Mouse (Mus musculus) gastrocnemius, postnatal 14 days (tissue): ENCODE results near the gene Mmp17. TPM values are rescaled to one million over a fixed set of nuclear protein-coding genes. Genes with fewer than 3 reads are reported as not detected.
"Not testable (repeated sequence)": the region's sequence is repeated elsewhere in the genome, so short reads cannot be mapped to it uniquely, and the experiment has no call there.

Experiments used
- DNase-seq: peaks from one replicate; pipeline ENCODE4 v3.0.0; 2021; ENCODE audit warnings: mixed read lengths
- intact Hi-C: fragments of 180-260 bp; cut with DNase I; formaldehyde crosslinking; loops from one replicate; pipeline ENCODE4 v1.15.1; 2025; ENCODE audit warnings: low total_unique reads
- total RNA-seq, 2 experiments: library from RNA; stranded (reverse); gene quantifications; 2 replicates each; pipeline ENCODE4 v1.2.3; 2021

Gene Mmp17
- total RNA-seq, 2 experiments from 2014 or later: 0.86 to 1.2 TPM

DNA sequence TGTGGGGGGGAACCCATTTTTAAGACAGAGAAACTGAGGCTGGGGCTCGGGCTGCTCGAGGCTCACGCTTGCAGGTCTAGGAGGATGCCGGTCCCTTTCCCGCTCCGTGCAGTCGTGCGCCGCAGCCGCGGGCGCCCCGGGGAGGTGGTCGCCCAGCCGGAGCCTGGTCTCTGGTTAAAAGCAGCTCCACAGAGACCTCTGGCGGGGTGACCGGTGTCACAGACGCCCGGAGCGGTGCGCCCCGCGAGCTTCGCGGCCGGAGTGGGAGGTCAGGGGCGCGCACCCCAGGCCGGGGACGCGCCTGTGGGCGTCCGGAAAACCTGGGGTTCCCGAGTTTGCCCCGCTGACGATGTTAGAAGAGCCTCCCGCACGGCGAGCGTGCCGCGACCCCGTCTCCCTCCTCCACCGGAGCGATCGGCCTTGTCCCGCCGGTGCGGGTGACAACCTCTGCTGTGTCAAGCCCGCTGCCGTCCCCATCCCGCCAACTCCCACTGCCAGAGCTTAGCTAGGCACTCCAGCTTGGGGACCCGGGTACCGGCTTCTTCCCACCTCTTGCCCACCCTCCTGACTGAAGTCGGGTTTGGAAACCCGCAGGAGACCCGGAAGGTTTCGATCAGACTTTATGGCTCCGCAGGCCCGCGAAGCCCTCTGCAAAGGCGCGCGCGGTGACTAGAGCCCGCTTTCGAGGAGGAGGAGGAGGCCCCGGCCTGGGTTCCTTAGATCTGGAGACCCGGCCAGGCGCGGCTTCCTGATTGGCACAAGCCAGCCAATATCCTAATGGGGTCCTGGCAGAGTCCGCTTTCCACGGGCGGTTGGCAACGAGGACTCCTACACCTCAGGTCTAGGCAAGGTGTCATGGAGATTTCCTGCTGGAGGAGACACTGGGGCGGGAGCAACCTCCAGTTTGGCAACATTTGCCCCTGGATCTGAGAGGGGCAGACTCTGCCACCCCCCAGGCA, 893 bp downstream of the Mmp17 start:
- peak; percentile 21 for DNase-seq
- intact Hi-C loops: loop anchor here (5.0 to 10.0 kb wide), 3 partner anchors 170 to 523 kb away; no protein-coding TSS in a partner anchor

DNA sequence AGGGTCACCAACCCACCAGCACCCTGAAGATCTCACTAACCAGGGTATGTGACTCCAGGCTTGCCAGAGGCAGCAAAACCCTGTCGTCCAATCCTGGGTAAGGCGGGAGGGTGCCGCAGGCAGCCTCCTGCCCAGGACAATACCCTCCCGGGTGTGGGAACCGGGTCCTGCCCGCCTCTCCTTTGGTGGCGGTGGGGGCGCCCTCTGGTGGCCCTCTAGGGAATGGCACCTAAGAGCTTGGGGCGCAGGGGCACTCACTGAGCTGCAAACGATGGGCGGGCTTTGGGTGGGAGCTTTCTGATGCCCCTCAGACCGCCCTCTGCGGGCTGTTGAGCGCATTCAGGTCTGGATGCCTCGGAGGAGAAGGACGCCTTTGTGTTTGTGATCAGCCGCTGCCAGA, 2.0 kb downstream of the Mmp17 start:
- intact Hi-C loops: loop anchor here (5.0 to 10.0 kb wide), 3 partner anchors 171 to 524 kb away; no protein-coding TSS in a partner anchor

DNA sequence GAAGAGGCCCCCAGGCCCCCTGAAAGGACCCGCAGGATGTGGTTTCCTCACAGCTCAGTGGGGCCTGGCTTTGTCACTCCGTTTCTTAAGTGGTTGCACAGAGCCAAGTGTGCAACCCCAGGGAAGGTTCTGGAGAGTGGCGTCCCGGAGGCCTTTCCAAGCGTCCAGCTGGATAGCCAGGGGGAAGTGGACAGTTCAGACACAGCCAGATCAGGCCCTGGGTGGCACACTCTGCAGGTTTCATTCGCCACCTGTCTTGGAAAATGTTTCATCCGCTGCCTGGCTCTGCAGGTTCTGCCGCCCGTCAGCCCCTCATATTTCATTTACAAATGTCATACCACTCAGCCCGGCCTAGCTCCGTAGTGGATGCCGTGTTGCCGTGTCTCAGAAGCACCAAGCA, 2.5 kb downstream of the Mmp17 start:
- no peak for DNase-seq
- intact Hi-C loops: loop anchor here (5.0 to 10.0 kb wide), 3 partner anchors 172 to 524 kb away; no protein-coding TSS in a partner anchor

More for the DNA sequence above, 2.0 kb downstream of the Mmp17 start:
- peak; percentile 82 for DNase-seq

DNA sequence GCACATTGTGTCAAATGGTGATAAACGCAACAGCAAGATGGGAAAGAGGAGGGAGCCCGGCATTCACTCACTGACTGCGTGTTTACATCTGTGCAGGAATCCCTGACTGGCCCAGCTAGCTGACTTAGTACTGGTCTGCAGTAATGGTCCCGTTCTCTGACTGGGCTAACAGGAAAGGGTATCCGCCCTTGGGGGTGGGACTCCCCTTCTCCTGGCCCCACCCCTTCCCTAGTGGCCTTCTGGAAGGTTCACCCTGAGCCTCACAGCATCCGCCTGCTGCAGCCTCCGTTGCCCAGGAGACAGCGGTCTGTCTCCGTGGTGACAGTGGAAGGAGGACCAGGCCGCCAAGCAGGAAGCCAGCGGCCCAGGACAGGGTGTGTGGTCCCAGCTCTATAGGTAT, 6.9 kb downstream of the Mmp17 start:
- intact Hi-C loops: no loop called here
- no peak for DNase-seq

DNA sequence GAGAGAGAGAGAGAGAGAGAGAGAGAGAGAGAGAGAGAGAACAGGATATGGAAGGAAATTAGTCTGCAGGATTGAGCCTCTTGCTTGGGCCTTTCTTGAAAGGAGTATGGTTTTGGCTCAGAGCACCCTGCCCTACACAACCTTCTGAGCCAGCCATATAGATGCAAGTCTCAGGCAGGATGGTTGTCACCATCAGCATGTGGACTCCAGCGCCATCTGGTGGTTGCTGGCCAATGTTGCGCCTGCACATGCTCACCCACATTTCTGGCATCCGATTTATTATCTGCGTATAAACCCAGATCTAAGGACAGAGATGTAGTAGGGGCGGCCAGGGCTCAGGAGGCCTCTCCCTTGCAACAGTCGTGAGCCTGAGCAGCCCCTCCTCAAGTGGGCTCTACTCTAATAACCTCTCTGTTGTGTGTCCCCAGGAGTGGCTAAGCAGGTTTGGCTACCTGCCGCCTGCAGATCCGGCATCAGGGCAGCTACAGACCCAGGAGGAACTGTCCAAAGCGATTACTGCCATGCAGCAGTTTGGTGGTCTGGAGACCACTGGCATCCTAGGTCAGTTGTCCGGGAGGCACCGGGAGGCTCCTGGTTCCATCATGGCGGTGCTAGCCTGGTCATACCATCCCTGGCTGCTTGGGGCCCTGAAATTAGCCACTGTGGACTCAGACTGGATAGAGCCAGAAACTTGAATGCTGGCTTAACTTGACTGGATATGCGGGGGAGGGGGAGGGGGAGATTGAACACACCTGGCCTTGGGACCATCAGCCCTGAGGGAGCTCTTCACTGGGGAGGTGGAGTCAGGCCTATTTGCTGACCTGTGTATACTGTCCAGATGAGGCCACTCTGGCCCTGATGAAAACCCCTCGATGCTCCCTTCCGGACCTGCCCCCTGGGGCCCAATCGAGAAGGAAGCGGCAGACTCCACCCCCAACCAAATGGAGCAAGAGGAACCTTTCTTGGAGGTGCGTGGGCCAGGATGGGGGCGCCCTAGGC, 10.4 kb downstream of the Mmp17 start:
- DNase-seq: peak; percentile 80

DNA sequence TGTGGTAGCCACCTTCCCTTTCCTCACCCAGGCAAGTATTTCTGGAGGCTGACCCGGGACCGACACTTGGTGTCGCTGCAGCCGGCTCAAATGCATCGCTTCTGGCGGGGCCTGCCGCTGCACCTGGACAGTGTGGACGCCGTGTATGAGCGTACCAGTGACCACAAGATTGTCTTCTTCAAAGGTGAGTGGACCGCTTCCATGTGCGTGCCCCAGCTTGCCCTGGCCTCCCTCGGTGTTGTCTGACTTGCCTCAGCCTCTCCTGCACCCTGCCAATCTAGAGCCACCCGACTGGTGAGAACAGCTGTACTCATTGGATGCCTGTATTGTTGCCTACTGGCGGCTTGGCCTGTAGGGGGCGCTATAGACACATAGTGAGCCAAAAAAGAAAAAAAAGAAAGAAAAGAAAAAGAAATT, 18.1 kb downstream of the Mmp17 start:
- no peak for DNase-seq

More for the DNA sequence above, 10.4 kb downstream of the Mmp17 start:
- intact Hi-C loops: loop anchor here (2.0 kb wide), 1 partner anchor 418 kb away; no protein-coding TSS in a partner anchor

DNA sequence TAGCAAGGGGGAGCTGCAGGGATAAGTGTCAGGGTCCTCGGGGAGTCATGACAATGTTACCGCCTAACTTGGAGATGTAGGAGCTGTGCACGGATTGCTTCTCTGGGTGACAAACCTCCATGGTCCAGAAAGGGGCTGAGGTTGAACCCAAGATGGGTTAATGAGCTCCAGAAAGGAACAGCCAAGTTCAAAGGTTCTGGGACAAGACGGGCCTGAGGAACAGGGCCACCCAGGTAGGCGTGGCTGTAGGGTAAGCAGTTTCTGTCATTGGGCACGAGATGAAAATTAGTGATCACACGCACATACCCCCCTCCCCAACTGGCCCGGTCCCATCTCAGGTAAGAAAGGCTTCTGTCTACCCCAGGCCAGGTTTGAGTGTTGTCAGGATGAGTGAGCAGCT, 23.5 kb downstream of the Mmp17 start:
- intact Hi-C loops: loop anchor here (10.0 kb wide), 2 partner anchors 107 to 137 kb away; partner anchors contain the start of gene Mrps17
- no peak for DNase-seq

More for the DNA sequence above, 18.1 kb downstream of the Mmp17 start:
- intact Hi-C loops: loop anchor here (10.0 kb wide), 2 partner anchors 113 to 143 kb away; partner anchors contain the start of gene Mrps17

DNA sequence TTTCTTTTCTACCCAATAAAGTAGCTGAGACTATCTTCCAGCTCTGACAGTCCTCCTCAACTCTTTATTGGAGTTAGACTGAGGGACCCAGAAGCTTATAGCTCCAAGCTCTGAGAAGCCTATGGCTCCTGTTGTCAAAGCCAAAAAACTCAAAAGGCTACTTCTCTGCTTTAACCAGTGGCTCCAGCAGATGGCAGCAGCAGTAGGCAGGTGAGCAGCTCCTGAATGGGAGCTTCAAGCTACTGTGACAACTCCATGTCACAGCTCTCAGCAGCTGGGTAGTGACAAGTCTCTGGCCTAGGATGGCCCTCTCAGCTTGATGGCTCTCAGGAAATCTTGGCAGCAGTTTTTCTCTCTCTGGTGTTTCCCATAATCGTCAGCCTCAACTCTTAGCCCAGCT, 27.1 kb downstream of the Mmp17 start:
- intact Hi-C loops: no loop called here
- peak; percentile 59 for DNase-seq

DNA sequence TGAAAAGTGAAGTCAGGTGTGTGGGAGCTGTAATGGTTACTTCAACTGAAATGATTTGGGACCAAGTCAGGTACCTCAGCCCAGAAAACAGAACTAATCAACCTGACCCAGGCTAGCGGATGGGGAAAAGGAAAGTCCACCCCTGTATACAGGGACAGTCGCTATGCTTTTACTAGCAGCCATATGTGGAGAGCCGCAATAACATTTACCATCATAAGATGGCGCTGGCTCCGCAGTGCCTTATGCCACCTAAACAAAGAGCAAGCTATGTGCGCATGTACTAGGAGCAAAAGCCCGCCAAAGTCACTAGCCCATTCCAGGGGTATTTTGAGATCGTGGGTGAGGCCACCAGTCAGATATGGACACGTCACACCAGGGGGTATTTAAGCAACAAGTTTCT, 36.6 kb downstream of the Mmp17 start:
- DNase-seq, intact Hi-C loops: not testable (repeated sequence)

DNA sequence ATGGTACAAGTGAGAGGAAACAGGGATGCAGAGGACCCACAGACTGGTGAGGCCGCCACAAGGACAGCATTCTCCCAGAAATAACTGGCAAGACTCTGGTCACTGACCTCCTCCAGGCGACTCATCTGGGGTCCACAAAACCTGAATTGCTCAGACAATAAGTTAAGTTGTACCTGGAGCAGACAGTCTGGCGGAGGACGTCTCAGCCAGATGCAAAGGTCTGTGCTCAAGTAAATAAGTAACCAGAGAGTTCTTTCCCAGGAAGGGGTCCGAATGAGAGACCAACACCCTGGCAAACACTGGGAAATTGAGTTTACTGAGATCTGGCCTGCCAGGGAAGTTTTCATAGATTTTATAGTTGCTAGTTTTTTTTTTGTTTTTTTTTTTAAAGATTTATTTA, 37.4 kb downstream of the Mmp17 start:
- no peak for DNase-seq
- intact Hi-C loops: no loop called here

DNA sequence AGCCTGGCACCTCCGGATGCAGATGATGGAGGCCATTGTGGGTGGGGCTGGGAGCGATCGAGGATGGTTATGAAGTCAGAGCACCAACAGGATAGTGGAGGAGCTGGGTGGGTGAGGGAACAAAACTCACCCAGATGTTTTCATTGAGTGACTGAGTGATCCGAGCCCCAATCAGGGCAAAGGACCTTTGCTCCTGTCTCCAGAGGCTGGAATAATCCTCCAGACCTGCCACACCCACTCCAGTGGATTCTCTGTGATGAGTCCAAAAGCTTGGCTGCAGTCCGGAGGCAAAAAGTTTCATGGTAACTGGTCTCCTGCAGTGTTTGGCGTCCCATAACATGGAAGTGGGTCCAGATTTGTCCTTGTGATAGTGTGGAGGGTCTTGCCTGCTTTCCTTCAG, 42.1 kb downstream of the Mmp17 start:
- no peak for DNase-seq
- intact Hi-C loops: no loop called here

DNA sequence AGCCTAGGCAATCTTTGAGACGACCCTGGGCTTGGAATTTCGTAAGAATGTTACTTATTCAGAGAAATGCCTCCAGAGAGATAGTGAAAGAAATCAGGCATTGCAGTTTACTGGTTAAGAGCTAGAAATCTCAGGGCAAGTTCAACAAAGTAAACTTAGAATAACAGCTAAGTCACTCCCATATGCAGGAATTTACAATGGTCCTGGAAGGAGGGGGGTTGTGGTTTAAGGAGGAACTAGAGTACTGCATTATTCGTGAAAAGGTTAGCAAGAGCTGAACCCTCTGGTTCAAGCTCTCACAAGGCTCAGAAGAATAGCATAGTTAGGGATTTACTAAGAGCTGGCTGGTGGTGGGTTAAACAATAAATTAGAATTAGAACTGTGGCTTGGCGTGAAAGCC, 42.6 kb downstream of the Mmp17 start:
- DNase-seq, intact Hi-C loops: not testable (repeated sequence)

DNA sequence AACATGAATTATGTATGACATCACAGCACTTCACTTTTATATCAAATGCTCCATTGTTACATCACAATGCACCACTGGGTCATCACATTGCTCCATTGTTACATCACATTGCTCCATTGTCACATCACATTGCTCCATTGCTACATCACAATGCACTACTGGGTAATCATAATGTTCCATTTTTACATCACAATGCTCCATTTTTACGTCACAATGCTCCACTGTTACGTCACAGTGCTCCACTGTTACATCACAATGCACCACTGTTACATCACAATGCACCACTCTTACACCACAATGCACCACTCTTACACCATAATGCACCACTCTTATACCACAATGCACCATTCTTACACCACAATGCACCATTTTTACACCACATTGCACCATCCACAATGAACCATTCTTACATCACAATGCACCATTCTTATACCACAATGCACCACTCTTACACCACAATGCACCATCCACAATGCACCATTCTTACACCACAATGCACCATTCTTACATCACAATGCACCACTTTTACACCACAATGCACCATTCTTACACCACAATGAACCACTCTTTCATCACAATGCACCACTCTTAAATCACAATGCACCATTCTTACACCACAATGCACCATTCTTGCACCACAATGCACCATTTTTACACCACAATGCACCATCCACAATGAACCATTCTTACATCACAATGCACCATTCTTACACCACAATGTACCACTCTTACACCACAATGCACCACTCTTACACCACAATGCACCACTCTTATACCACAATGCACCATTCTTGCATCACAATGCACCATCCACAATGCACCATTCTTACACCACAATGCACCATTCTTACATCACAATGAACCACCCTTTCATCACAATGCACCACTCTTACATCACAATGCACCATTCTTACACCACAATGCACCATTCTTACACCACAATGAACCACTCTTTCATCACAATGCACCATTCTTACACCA, 48.6 kb downstream of the Mmp17 start:
- DNase-seq, intact Hi-C loops: not testable (repeated sequence)

DNA sequence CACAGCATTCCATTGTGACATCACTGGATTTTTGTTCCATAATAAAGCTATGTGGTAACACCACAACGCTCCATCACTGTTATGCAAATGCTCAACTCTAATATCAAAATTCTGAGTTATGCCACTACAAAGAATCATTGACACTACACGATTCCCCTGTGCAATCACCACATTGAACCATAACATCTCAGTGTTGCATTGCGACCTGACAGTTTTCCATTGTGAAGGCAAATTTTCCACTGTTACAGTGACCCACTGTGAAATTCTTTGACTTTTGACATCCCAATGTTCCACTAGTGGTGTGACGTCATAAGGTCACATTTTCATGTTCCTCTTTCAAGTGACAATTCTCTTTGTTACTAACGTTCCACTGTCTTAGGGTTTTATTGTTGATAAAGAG, 66.9 kb downstream of the Mmp17 start:
- intact Hi-C loops: no loop called here
- DNase-seq: no peak

DNA sequence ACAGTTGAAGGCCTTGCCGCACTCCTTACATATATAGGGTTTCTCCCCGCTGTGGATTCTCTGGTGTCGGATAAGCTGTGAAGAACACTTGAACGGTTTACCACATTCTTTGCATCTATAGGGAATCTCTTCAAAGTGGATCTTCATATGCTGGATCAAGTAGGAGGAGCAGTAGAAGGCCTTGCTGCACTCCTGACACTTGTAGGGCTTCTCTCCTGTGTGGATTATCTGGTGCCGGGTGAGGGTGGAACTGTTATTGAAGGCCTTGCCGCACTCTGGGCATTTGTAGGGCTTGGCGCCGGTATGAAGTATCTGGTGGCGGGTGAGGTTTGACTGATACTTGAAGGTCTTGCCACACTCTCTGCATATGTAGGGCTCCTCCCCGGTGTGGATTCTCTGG, 73.0 kb downstream of the Mmp17 start:
- intact Hi-C loops: no loop called here
- no peak for DNase-seq

DNA sequence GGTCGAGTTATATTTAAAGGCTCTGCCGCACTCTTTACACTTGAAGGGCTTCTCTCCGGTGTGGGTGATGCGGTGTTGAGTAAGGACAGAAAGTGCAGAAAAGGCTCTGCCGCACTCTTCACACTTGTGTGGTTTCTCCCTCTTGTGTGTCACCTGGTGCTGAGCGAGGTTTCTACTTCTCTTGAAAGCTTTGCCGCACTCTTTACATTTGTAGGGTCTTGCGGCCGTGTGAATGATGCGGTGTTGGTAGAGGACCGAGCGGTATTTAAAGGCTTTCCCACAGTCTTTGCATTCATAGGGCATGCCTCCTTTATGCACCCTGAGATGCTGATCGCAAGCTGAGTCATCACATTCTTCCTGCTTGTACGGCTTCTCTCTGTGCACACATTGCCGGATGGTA, 74.0 kb downstream of the Mmp17 start:
- intact Hi-C loops: no loop called here
- DNase-seq: no peak
